Mouse (Mus musculus) lung, adult 2 months (tissue): ENCODE measurements around the gene Slc6a13. TPM values are rescaled to one million over a fixed set of nuclear protein-coding genes. Genes with fewer than 3 reads are reported as not detected.
A peak's percentile ranks its signal among the peaks of the same experiment; 100 is the strongest.

ENCODE experiments used
- DNase-seq: peaks from one replicate; pipeline ENCODE4 v3.0.0; 2022
- H3K4me1 ChIP-seq: fragments of 200-500 bp; 2 replicates; pipeline ENCODE4 v1.6.1; 2011; ENCODE audit warnings: low read length; ENCODE audit not compliant: control insufficient read depth, insufficient read depth
- H3K4me3 ChIP-seq: fragments of 200-500 bp; replicated peaks from 2 replicates; pipeline ENCODE3; 2011; ENCODE audit warnings: low read depth, mild to moderate bottlenecking, control low read depth, low read length; ENCODE audit errors: extremely low read depth
- CTCF ChIP-seq: fragments of 200-500 bp; IDR thresholded peaks from 2 replicates; pipeline ENCODE4 v1.5.1; 2011; ENCODE audit warnings: mild to moderate bottlenecking, low read length, control low read depth; ENCODE audit not compliant: insufficient read depth
- POLR2A ChIP-seq: fragments of 200-500 bp; IDR thresholded peaks from 2 replicates; pipeline ENCODE4 v1.6.1; 2011; ENCODE audit warnings: low read depth, mild to moderate bottlenecking, control low read depth, low read length, borderline replicate concordance; ENCODE audit errors: extremely low read depth
- WGBS: fragments of 180-500 bp; shearing (Covaris S2); methylation state at CpG from one replicate; pipeline ENCODE4 v1.1.7; 2018; 5-methylcytosine and 5-hydroxymethylcytosine counted together
- polyA plus RNA-seq: library from polyadenylated mRNA; depleted of rRNA; stranded (reverse); fragments of >200 nt; gene quantifications from 2 replicates; pipeline ENCODE4 v1.2.3, GENCODE M21; 2012

Gene Slc6a13
- polyA plus RNA-seq, 1 experiment = 0.76 TPM

GRCm38 (mm10) chr6:121337770-121338518 is 37.9 kb downstream of the Slc6a13 start:
- 19% methylated on average over 3 of the region's 3 CpGs for WGBS
- no peaks in the 10 kb centered on the region for H3K4me1 ChIP-seq
- H3K4me3 ChIP-seq = no peak overlapping the region
- TF ChIP-seq CTCF (peak; percentile 77), POLR2A (no peak)
- peak; percentile 34 for DNase-seq

GRCm38 (mm10) chr6:121338519-121338896 is 38.5 kb downstream of the Slc6a13 start:
- no peak overlapping the region for H3K4me3 ChIP-seq
- WGBS = 44% methylated on average over 4 of the region's 4 CpGs
- H3K4me1 ChIP-seq = no peaks in the 10 kb centered on the region
- no peak for DNase-seq
- TF ChIP-seq CTCF (no peak), POLR2A (no peak)

DNA sequence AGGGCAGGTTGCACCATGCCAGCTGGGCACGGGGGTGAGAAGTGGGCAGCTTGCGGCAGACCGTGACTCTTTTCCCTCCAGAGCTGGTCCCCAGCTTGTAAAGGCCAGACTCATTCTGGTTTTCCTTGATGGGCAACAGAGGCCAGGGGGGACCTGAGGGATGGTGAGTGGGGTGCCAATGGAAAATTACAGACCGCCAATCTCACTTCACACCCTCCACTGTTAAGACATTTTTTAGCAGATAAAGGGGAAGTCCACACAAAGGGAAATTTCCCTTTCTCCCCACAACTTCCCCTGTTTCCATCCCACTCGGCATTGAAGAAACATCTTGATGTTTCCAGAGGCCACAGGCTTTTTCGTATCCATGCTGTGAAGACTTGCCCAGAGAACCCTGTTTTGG is 41.6 kb downstream of the Slc6a13 start:
- no peak for DNase-seq
- 68% methylated on average over 6 of the region's 6 CpGs for WGBS
- Histone ChIP-seq H3K4me1 (no peaks in the 10 kb centered on the region), H3K4me3 (no peak overlapping the region)
- TF ChIP-seq POLR2A (no peak), CTCF (no peak)

DNA sequence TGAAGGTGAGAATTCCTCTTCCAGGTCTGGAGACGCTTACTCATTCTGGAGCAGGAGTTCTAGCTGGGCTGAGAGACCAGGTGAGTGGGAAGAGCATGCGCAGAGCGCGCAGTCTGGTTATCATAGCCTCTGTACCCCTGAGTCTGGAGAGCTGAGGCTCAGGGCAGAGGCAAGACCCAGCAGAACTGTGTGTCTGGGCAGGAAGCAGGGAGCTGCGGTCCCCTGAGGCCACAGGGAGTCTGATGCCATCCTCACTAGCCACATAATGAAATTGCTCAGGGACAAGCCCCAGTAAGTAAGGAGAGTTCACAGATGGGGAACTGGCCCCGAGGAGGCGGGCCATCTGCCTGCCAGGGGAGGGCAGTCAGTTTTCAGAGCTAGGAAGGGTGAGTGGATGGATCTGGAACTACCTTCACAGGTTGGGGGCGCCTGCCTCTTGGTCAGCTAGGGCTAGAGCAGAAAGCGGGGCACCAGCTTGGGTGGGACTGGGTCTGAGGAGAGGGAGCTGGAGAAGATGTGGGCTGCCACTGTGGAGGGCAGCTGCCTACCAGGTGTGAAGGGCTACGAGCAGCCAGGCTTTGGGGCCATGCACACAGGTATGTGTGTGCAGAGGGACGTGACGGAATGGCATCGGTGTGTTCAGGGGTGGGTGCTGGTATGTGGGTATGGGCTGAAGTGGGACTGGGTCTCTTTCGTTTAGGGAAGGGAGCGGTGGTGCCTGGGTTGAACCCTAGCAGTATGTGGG is 43.2 kb downstream of the Slc6a13 start, which contains the start of gene Slc6a12:
TSS of gene Slc6a12 (plus strand) at position 51 of the 745 bp plus-strand sequence.
- no peak within 1 kb of the TSS for H3K4me3 ChIP-seq
- WGBS = 70% methylated on average over 15 of the region's 15 CpGs
- TF ChIP-seq CTCF (no peak), POLR2A (no peak)
- H3K4me1 ChIP-seq = no peaks in the 10 kb centered on the region
- no peak for DNase-seq

DNA sequence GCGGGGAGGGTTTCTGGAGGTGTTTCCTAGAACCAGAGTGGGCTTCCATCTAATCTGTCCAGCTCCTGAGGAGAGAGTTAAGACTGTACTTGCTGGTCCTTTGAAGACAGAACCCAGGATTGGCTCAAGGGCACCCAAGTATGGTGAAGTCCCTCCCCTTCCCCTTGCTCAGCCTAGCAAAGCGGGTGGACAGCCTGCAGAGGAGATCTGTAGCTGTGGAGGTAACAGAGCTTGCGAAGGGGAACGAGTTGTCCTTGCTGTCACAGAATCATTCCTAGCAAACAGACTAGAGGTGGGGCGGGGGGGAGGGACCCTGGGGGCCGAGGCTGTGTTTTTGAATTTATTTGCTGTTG is 43.7 kb downstream of the Slc6a13 start:
- no peak overlapping the region for H3K4me3 ChIP-seq
- DNase-seq = no peak
- 51% methylated on average over 6 of the region's 6 CpGs for WGBS

DNA sequence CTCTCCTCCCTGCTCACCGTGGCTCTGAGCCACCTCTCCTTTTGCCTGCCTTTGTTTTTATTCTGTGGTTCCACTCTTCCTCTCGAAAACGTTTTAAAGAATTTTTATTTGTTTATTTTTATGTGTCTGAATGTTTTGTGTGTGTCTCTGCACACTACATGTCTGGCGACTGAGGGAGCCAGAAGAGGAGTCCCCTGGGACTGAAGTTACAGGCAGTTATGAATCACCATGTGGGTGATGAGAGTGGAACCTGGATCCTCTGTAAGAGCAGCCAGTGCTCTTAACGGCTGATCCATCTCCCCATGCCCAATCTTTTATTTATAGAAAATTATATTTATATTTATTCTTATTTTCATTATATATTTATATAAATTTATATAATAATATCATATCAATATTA is 44.3 kb downstream of the Slc6a13 start:
- TF ChIP-seq CTCF (no peak), POLR2A (no peak)
- Histone ChIP-seq H3K4me3 (no peak overlapping the region), H3K4me1 (no peaks in the 10 kb centered on the region)
- WGBS = 27% methylated on average over 5 of the region's 5 CpGs
- DNase-seq = no peak

More for the DNA sequence above, 43.7 kb downstream of the Slc6a13 start:
- no peaks in the 10 kb centered on the region for H3K4me1 ChIP-seq
- no peak for TF ChIP-seq POLR2A
- TF ChIP-seq CTCF = no peak

GRCm38 (mm10) chr6:121346428-121346827 is 46.4 kb downstream of the Slc6a13 start:
- WGBS = 39% methylated on average over 8 of the region's 8 CpGs
- no peak for DNase-seq
- no peaks in the 10 kb centered on the region for H3K4me1 ChIP-seq
- TF ChIP-seq CTCF (no peak), POLR2A (no peak)
- H3K4me3 ChIP-seq = no peak overlapping the region

DNA sequence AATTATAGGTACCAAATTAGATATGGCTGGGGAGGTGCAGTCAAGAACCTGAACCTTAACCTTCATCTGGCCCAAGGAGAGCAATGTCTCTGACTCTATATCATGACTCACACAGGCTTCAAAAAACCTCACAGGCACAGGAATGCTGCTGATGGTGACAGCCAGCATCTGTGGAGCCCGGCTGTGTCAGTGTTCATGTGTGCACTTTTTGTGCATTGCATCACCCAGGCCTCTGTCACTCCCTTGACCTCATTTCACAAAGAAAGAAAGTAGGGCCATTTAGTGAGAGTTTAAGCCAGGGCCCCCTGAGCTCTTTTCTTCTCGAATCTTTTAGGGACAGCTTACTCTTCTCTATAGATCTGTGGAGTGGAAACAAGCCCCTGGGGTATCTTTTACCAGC is 52.2 kb downstream of the Slc6a13 start:
- H3K4me3 ChIP-seq = no peak overlapping the region
- no peak for DNase-seq
- no peak for TF ChIP-seq POLR2A
- TF ChIP-seq CTCF = no peak
- WGBS = 37% methylated on average over 2 of the region's 2 CpGs
- H3K4me1 ChIP-seq = no peaks in the 10 kb centered on the region

GRCm38 (mm10) chr6:121356041-121356440 is 56.0 kb downstream of the Slc6a13 start:
- Histone ChIP-seq H3K4me1 (no peaks in the 10 kb centered on the region), H3K4me3 (no peak overlapping the region)
- DNase-seq = no peak
- no peak for TF ChIP-seq POLR2A
- TF ChIP-seq CTCF = no peak
- WGBS = 69% methylated on average over 1 of the region's 1 CpGs

DNA sequence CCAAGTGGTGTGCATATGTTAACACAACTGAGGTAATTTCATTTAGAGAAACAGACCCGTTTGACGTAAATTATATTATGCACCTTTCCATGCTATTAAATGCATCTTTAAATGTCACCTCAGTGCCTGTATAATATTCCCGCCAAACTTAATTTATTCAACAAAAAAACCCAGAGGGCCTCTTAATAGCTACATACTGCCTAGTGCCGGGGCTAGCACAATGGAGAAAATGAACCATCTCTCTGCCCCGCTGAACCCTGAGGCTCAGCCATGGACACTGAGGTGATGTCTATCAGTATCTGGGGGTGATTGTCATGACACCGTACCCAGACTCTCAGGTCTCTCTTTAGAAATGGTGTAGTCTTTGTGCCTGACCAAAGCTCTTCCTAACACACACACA is 57.2 kb downstream of the Slc6a13 start:
- no peak for DNase-seq
- TF ChIP-seq POLR2A (no peak), CTCF (no peak)
- Histone ChIP-seq H3K4me3 (no peak overlapping the region), H3K4me1 (no peaks in the 10 kb centered on the region)
- 91% methylated on average over 6 of the region's 6 CpGs for WGBS

- Histone ChIP-seq H3K4me3 (no peak overlapping the region), H3K4me1 (no peaks in the 10 kb centered on the region)
- 63% methylated on average over 6 of the region's 6 CpGs for WGBS
- no peak for DNase-seq
- TF ChIP-seq POLR2A = no peak
- no peak for TF ChIP-seq CTCF
These were observed 63.0 kb downstream of the Slc6a13 start for GRCm38 (mm10) chr6:121363061-121363460.
